Mouse (Mus musculus): ENCODE measurements around the gene Prrc2a. TPM values are rescaled to one million over a fixed set of nuclear protein-coding genes. Genes with fewer than 3 reads are reported as not detected.

Prrc2a gene
- polyA plus RNA-seq, 1 experiment from 2014 or later = 205 TPM

GRCm38 (mm10) chr17:35139269-35139668, 25.4 kb downstream of the Prrc2a start:
- Histone ChIP-seq H3K9ac (no peak overlapping the region), H3K4me3 (no peak overlapping the region), H3K36me3 (peaks cover 62% of the 10 kb centered on the region), H3K4me1 (peaks cover 23% of the 10 kb centered on the region), H3K4me2 (replicated peaks) (no peak overlapping the region), H3K27ac (no peak overlapping the region), H3K9me3 (no peaks in the 10 kb centered on the region), H3K27me3 (replicated peaks) (no peaks in the 10 kb centered on the region)
- 96% methylated on average over 3 of the region's 3 CpGs for WGBS
- ATAC-seq (ENCODE audit: low FRiP score, low read depth) = no peak

GRCm38 (mm10) chr17:35135591-35136320, 28.9 kb downstream of the Prrc2a start:
- Histone ChIP-seq H3K27me3 (replicated peaks) (no peaks in the 10 kb centered on the region), H3K27ac (peak overlapping the region; percentile 77), H3K9me3 (no peaks in the 10 kb centered on the region), H3K9ac (peak overlapping the region; percentile 76), H3K4me2 (replicated peaks) (peak overlapping the region; percentile 90), H3K36me3 (peaks cover 27% of the 10 kb centered on the region), H3K4me1 (peaks cover 23% of the 10 kb centered on the region), H3K4me3 (peak overlapping the region; percentile 77)
- WGBS = under 1% methylated on average over 43 of the region's 43 CpGs
- ATAC-seq (ENCODE audit: low FRiP score, low read depth) = peak; percentile 68

DNA sequence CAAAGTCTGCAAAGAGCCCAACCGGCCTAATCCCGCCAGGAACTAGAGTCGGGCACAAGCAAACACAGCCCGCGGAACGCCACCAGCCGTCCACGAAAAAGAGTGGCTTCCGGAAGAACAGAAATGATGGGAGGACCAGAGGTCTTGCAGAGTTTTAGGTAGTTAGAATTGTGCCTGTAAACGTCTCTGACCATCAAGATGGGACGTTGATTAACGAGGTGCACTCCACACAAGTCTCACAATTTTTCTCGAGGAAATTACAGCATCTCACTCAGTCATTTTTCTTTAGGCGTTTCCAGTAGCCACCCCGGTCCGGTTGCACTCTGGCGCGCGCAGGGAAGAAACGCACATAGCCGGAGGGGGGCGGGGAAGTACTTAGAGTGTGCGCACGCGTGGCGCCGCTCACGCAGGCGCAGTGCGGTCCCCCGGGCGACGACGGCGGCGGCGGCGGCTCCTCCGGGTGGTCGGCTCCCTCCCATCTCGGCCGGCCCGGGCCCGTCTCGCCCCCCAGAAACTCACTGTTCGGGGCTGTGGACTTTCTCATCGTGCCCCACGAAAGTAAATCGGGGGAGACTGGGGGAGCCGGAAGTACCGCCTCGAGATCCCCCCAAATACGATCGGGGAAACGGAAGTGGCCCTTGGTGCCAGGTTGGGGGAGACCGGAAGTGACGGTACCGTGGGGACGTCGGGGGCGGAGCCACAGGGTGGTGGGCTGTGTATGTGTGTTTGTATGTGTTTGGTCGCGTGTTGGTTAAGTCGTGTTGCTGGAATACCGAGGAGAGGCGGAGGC, 29.7 kb downstream of the Prrc2a start, which contains the start of gene Bag6:
TSS of gene Bag6 (plus strand) at position 378 of the 790 bp plus-strand sequence.
- Histone ChIP-seq H3K4me3 (peak within 1 kb of the TSS; percentile 77), H3K27me3 (replicated peaks) (no peaks in the 10 kb centered on the region), H3K9me3 (no peaks in the 10 kb centered on the region), H3K9ac (peak within 1 kb of the TSS; percentile 76), H3K36me3 (peaks cover 19% of the 10 kb centered on the region), H3K4me2 (replicated peaks) (peak within 1 kb of the TSS; percentile 90), H3K4me1 (peaks cover 23% of the 10 kb centered on the region), H3K27ac (peak within 1 kb of the TSS; percentile 77)
- WGBS = under 1% methylated on average over 66 of the region's 66 CpGs
- peak; percentile 95 for ATAC-seq (ENCODE audit: low FRiP score, low read depth)

- H3K4me2 ChIP-seq (replicated peaks) = no peak overlapping the region
- no peaks in the 10 kb centered on the region for H3K9me3 ChIP-seq
- no peak for ATAC-seq (ENCODE audit: low FRiP score, low read depth)
- no peak overlapping the region for H3K4me3 ChIP-seq
- no peaks in the 10 kb centered on the region for H3K27me3 ChIP-seq (replicated peaks)
- 93% methylated on average over 7 of the region's 7 CpGs for whole genome bisulfite sequencing
- peaks cover 23% of the 10 kb centered on the region for H3K4me1 ChIP-seq
- H3K36me3 ChIP-seq = peaks cover 4% of the 10 kb centered on the region
- H3K27ac ChIP-seq = no peak overlapping the region
- no peak overlapping the region for H3K9ac ChIP-seq
These were observed 31.2 kb downstream of the Prrc2a start for GRCm38 (mm10) chr17:35133517-35133916.

- H3K27ac ChIP-seq = no peak overlapping the region
- H3K27me3 ChIP-seq (replicated peaks) = no peaks in the 10 kb centered on the region
- no peaks in the 10 kb centered on the region for H3K36me3 ChIP-seq
- H3K9ac ChIP-seq = no peak overlapping the region
- 82% methylated on average over 3 of the region's 3 CpGs for WGBS
- no peak for ATAC-seq (ENCODE audit: low FRiP score, low read depth)
- no peaks in the 10 kb centered on the region for H3K9me3 ChIP-seq
- H3K4me3 ChIP-seq = no peak overlapping the region
- H3K4me1 ChIP-seq = peaks cover 21% of the 10 kb centered on the region
- no peak overlapping the region for H3K4me2 ChIP-seq (replicated peaks)
These were observed 32.5 kb downstream of the Prrc2a start for GRCm38 (mm10) chr17:35132174-35132560.

DNA sequence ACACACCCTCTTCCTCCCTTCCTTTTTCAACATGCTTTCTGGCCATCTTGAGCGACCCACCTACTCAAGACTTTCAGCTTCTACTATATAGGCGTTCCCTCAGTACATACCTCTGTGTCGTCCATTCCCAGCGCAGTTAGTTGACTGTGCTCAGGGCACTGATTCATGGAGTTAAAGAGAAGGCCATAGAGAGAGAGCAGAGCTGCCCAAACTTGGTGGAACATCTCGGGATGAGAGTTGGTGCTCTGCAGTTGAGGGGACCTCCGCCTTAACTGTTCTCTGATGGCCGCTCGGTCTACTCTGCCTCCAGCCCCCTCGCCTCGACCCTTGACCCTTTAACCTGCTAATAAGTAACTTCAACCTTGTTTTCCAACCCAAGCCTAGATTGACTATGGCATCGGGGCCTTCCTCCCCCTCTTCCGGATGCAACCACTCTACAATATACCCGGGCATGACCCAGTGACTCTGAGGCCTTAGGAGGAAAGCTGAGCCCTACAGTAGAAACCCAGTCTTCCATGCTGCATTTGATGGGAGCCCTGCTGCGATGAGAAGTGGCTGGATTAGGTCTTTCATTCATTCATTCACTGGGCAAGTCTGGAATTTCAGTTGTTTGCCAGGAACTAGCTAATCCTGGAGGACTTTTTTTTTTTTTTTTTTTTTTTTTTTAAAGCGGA, 33.1 kb downstream of the Prrc2a start, which contains the start of gene Apom:
TSS of gene Apom (minus strand) at position 551 of the 674 bp plus-strand sequence.
- H3K27me3 ChIP-seq (replicated peaks) = no peaks in the 10 kb centered on the region
- ATAC-seq (ENCODE audit: low FRiP score, low read depth) = no peak
- no peak within 1 kb of the TSS for H3K27ac ChIP-seq
- 85% methylated on average over 15 of the region's 15 CpGs for WGBS
- no peak within 1 kb of the TSS for H3K4me3 ChIP-seq
- H3K9me3 ChIP-seq = no peaks in the 10 kb centered on the region
- H3K4me2 ChIP-seq (replicated peaks) = no peak within 1 kb of the TSS
- H3K36me3 ChIP-seq = no peaks in the 10 kb centered on the region
- peaks cover 21% of the 10 kb centered on the region for H3K4me1 ChIP-seq
- H3K9ac ChIP-seq = no peak within 1 kb of the TSS

DNA sequence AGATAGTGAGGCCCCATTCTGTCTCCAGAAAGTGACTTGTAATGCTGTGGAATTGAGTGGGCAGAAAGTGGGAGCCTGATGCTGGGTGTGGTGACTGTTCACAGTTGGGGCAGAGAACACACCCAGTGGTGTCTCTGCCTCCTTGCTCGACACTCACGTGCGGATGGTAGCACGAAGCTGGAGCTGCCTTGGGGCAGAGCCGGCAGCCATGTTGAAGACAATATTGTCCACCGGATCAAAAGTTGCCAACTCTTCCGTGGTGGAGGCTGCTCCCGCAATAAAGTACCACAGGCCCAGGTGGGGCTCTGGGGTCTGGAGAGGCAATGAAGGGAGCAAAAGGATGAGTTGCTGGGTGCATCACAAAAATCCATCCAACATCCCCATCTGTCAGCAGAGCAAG, 33.7 kb downstream of the Prrc2a start:
- Histone ChIP-seq H3K4me3 (no peak overlapping the region), H3K36me3 (no peaks in the 10 kb centered on the region), H3K9ac (no peak overlapping the region), H3K4me2 (replicated peaks) (no peak overlapping the region), H3K27ac (no peak overlapping the region), H3K4me1 (peaks cover 22% of the 10 kb centered on the region), H3K9me3 (no peaks in the 10 kb centered on the region), H3K27me3 (replicated peaks) (no peaks in the 10 kb centered on the region)
- WGBS = 88% methylated on average over 8 of the region's 8 CpGs
- ATAC-seq (ENCODE audit: low FRiP score, low read depth) = no peak

DNA sequence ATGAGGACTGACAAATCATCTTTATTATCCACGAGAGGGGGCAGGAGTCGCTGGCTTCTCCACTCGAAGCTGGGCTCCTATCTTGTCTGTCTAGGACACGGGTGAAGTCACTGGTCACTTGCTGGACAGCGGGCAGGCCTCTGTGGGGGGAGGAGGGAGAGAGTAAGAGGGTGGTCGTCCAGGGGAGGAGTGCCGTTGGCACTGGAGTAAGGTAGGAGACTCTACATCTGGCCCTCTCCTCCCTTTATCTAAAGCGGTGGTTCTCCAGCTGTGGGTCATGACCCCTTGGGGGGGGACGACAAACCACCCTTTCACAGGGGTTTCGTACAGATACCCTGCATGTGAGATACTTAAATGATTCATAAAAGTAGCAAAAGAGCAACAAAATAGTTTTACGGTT, 35.7 kb downstream of the Prrc2a start:
- 71% methylated on average over 11 of the region's 11 CpGs for WGBS
- no peak overlapping the region for H3K27ac ChIP-seq
- H3K36me3 ChIP-seq = peaks cover 10% of the 10 kb centered on the region
- peaks cover 28% of the 10 kb centered on the region for H3K4me1 ChIP-seq
- no peak overlapping the region for H3K9ac ChIP-seq
- H3K27me3 ChIP-seq (replicated peaks) = no peaks in the 10 kb centered on the region
- H3K4me3 ChIP-seq = no peak overlapping the region
- no peak for ATAC-seq (ENCODE audit: low FRiP score, low read depth)
- no peaks in the 10 kb centered on the region for H3K9me3 ChIP-seq
- no peak overlapping the region for H3K4me2 ChIP-seq (replicated peaks)

GRCm38 (mm10) chr17:35127017-35127416, 37.7 kb downstream of the Prrc2a start:
- Histone ChIP-seq H3K4me3 (no peak overlapping the region), H3K4me1 (peaks cover 31% of the 10 kb centered on the region), H3K27me3 (replicated peaks) (no peaks in the 10 kb centered on the region), H3K36me3 (peaks cover 17% of the 10 kb centered on the region), H3K4me2 (replicated peaks) (peak overlapping the region; percentile 82), H3K27ac (no peak overlapping the region), H3K9ac (peak overlapping the region; percentile 84), H3K9me3 (no peaks in the 10 kb centered on the region)
- 80% methylated on average over 13 of the region's 13 CpGs for WGBS
- no peak for ATAC-seq (ENCODE audit: low FRiP score, low read depth)

GRCm38 (mm10) chr17:35126206-35126611, 38.5 kb downstream of the Prrc2a start, which contains the start of gene D17H6S53E:
D17H6S53E (plus strand) TSS chr17:35126373.
- Histone ChIP-seq H3K36me3 (peaks cover 17% of the 10 kb centered on the region), H3K4me3 (peak within 1 kb of the TSS; percentile 60), H3K27ac (peak within 1 kb of the TSS; percentile 17; the same call in 1 of the 2 replicates), H3K9me3 (no peaks in the 10 kb centered on the region), H3K27me3 (replicated peaks) (no peaks in the 10 kb centered on the region), H3K9ac (peak within 1 kb of the TSS; percentile 84), H3K4me2 (replicated peaks) (peak within 1 kb of the TSS; percentile 82), H3K4me1 (peaks cover 31% of the 10 kb centered on the region)
- ATAC-seq (ENCODE audit: low FRiP score, low read depth) = peak; percentile 18; the same call in 1 of the 2 replicates
- WGBS = under 1% methylated on average over 36 of the region's 36 CpGs

GRCm38 (mm10) chr17:35125578-35125977, 39.1 kb downstream of the Prrc2a start:
- peaks cover 17% of the 10 kb centered on the region for H3K36me3 ChIP-seq
- peak overlapping the region; percentile 60; the same call in 1 of the 2 replicates for H3K4me3 ChIP-seq
- no peaks in the 10 kb centered on the region for H3K27me3 ChIP-seq (replicated peaks)
- H3K9me3 ChIP-seq = no peaks in the 10 kb centered on the region
- peak overlapping the region; percentile 84 for H3K9ac ChIP-seq
- H3K4me1 ChIP-seq = peaks cover 31% of the 10 kb centered on the region
- no peak overlapping the region for H3K27ac ChIP-seq
- WGBS = 35% methylated on average over 6 of the region's 6 CpGs
- ATAC-seq (ENCODE audit: low FRiP score, low read depth) = no peak
- peak overlapping the region; percentile 82 for H3K4me2 ChIP-seq (replicated peaks)

- Histone ChIP-seq H3K27ac (no peak overlapping the region), H3K9me3 (no peaks in the 10 kb centered on the region), H3K27me3 (replicated peaks) (no peaks in the 10 kb centered on the region), H3K4me1 (peaks cover 36% of the 10 kb centered on the region), H3K4me2 (replicated peaks) (no peak overlapping the region; the same call in 1 of the 2 replicates), H3K36me3 (peaks cover 17% of the 10 kb centered on the region), H3K4me3 (no peak overlapping the region), H3K9ac (no peak overlapping the region)
- no peak for ATAC-seq (ENCODE audit: low FRiP score, low read depth)
- 100% methylated on average over 1 of the region's 1 CpGs for WGBS
These were observed 39.6 kb downstream of the Prrc2a start for GRCm38 (mm10) chr17:35125081-35125480.

Data from neural tube, embryonic 12.5 days (tissue).